Mouse (Mus musculus) cerebellum, adult 2 months (tissue): Measurements from ENCODE around the gene Ushbp1.

Source experiments
- CTCF ChIP-seq: fragments of 200-500 bp; IDR thresholded peaks from 2 replicates; pipeline ENCODE4 v1.5.1; 2011; ENCODE audit warnings: low read depth, mild to moderate bottlenecking, control low read depth, low read length, moderate library complexity, borderline replicate concordance; ENCODE audit not compliant: insufficient read depth
- POLR2A ChIP-seq: fragments of 200-500 bp; IDR thresholded peaks from 2 replicates; pipeline ENCODE4 v1.6.1; 2011; ENCODE audit warnings: low read length, control low read depth, borderline replicate concordance; ENCODE audit not compliant: insufficient read depth

- TF ChIP-seq CTCF (no peak), POLR2A (no peak)
These were observed 26.4 kb downstream of the Ushbp1 start for GRCm38 (mm10) chr8:71369040-71369718.
